Mouse (Mus musculus) olfactory bulb, adult 2 months (tissue): Measurements from ENCODE around the gene Ppp1ca.

ENCODE experiments used
- CTCF ChIP-seq: fragments of 200-500 bp; IDR thresholded peaks from 2 replicates; pipeline ENCODE4 v1.5.1; 2012; ENCODE audit warnings: low read depth, mild to moderate bottlenecking, low read length, moderate library complexity; ENCODE audit not compliant: insufficient read depth
- POLR2A ChIP-seq: fragments of 200-500 bp; IDR thresholded peaks from 2 replicates; pipeline ENCODE4 v1.6.1; 2012; ENCODE audit warnings: mild to moderate bottlenecking, low read depth, low read length, moderate library complexity; ENCODE audit not compliant: insufficient read depth

- TF ChIP-seq POLR2A (no peak), CTCF (no peak)
Observed at GRCm38 (mm10) chr19:4148819-4149218, 43.0 kb upstream of the Ppp1ca start.
